Mouse (Mus musculus): ENCODE results near the gene Ccr7.

DNA sequence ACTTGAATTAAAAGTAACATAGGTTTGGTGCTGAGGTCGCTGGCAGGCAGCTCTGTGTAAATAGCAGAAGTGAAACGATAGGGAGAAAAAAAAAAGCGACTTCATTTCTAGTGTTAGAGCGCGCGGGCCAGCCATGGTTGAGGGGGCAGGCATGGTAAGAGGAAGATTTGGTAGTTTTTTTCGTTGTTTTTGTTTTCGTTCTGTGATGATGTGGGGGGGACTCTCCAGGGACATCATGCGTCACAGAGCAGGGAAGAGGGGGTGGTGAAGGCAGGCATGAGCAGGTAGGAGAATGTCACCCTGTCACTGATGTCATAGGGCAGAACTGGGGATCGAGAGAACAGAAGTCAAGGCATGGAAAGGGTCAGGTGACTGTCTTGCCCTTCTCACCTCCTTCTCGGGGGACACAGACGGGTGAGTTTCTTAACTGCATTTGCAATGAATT lies 13.2 kb upstream of the Ccr7 start:
- TF ChIP-seq EP300 (IDR thresholded peaks at IDR 0.05; ENCODE audit: low read depth): no peak
- TF ChIP-seq CTCF (IDR thresholded peaks at IDR 0.05; ENCODE audit: low read depth): no peak

Data from liver, postnatal 0 days (tissue).